ENCODE assay signal across 29 mouse cellular contexts in genomic region chr7:45100046-45100445, GRCm38 (mm10). TPM values are rescaled to one million over a fixed set of nuclear protein-coding genes. Genes with fewer than 3 reads are reported as not detected.
DNase-seq lines count a peak whose midpoint lies in the region; ATAC-seq and TF ChIP-seq lines count a peak whose summit lies in the region.
"Had no signal": no experiment of that assay in that cellular context is flagged by ENCODE, and none has a peak within 500 bp of the region (broad histone marks: within the 10 kb centered on the region; RNA-seq: fewer than 3 reads in every experiment).

No protein-coding gene starts in this region.

- ATAC-seq in stomach, embryonic 15.5 days (ENCODE audit: insufficient read depth, low FRiP score, low read depth) = no peak
- no peak for ATAC-seq in stomach, postnatal 0 days (ENCODE audit: low FRiP score, low TSS enrichment)
- ATAC-seq in hindbrain, postnatal 0 days = no peak
- ATAC-seq: forebrain, embryonic 13.5 days; forebrain, embryonic 16.5 days; hindbrain, embryonic 16.5 days; inflammation-experienced regulatory T-cells, adult 6 months; Patski had no signal

- H3K4me2 ChIP-seq in stomach, embryonic 15.5 days = 0 out of 2 replicates have a peak overlapping the region, but pooled peaks have one; percentile 13
- H3K4me2 ChIP-seq in stomach, postnatal 0 days (replicated peaks; ENCODE audit: low read depth) = no peak overlapping the region
- no peak overlapping the region for H3K4me2 ChIP-seq in hindbrain, postnatal 0 days (ENCODE audit: low read depth, low read length)
- H3K4me2 ChIP-seq: forebrain, embryonic 13.5 days; heart, embryonic 12.5 days; heart, embryonic 15.5 days; hindbrain, embryonic 13.5 days had no signal

- H3K9ac ChIP-seq in stomach, embryonic 15.5 days = no peak overlapping the region
- H3K9ac ChIP-seq in stomach, postnatal 0 days (ENCODE audit: low read length) = no peak overlapping the region
- H3K9ac ChIP-seq in hindbrain, postnatal 0 days (replicated peaks; ENCODE audit: low read length) = no peak overlapping the region
- H3K9ac ChIP-seq: forebrain, embryonic 13.5 days; heart, embryonic 12.5 days; heart, embryonic 15.5 days; hindbrain, embryonic 13.5 days had no signal

- TF ChIP-seq CTCF in gastrocnemius, adult 2 months (IDR thresholded peaks at IDR 0.05) = no peak
- no peak for TF ChIP-seq CTCF in stomach, postnatal 0 days (IDR thresholded peaks at IDR 0.05; ENCODE audit: low read depth)
- TF ChIP-seq CTCF in hindbrain, postnatal 0 days (IDR thresholded peaks at IDR 0.05; ENCODE audit: low read depth) = no peak

- WGBS in stomach, embryonic 15.5 days = 75% methylated on average over 6 of the region's 6 CpGs
- WGBS in stomach, postnatal 0 days = 83% methylated on average over 6 of the region's 6 CpGs
- 94% methylated on average over 6 of the region's 6 CpGs for WGBS in hindbrain, postnatal 0 days

- peak overlapping the region; percentile 49 for H3K27ac ChIP-seq in gastrocnemius, adult 2 months
- H3K27ac ChIP-seq in stomach, embryonic 15.5 days = no peak overlapping the region
- no peak overlapping the region for H3K27ac ChIP-seq in stomach, postnatal 0 days (replicated peaks)
- H3K27ac ChIP-seq in hindbrain, postnatal 0 days = no peak overlapping the region
- H3K27ac ChIP-seq: forebrain, embryonic 10.5 days; forebrain, embryonic 13.5 days; heart, embryonic 15.5 days; hindbrain, embryonic 10.5 days; hindbrain, embryonic 13.5 days had no signal

- H3K9me3 ChIP-seq in stomach, embryonic 15.5 days = no peaks in the 10 kb centered on the region
- no peaks in the 10 kb centered on the region for H3K9me3 ChIP-seq in stomach, postnatal 0 days (ENCODE audit: control insufficient read depth, low read length)
- no peaks in the 10 kb centered on the region for H3K9me3 ChIP-seq in hindbrain, postnatal 0 days (ENCODE audit: low read length)
- H3K9me3 ChIP-seq: forebrain, embryonic 10.5 days; forebrain, embryonic 13.5 days; G1E; heart, embryonic 12.5 days; heart, embryonic 15.5 days; hindbrain, embryonic 10.5 days; hindbrain, embryonic 13.5 days had no signal

- intact Hi-C loops in gastrocnemius, adult 2 months (cut with DNase I) = no loop called here

- no peak for TF ChIP-seq EP300 in stomach, postnatal 0 days (optimal IDR thresholded peaks at IDR 0.05)

- no peaks in the 10 kb centered on the region for H3K27me3 ChIP-seq in stomach, embryonic 15.5 days (replicated peaks)
- no peaks in the 10 kb centered on the region for H3K27me3 ChIP-seq in stomach, postnatal 0 days (ENCODE audit: control insufficient read depth, insufficient read depth, low read length)
- no peaks in the 10 kb centered on the region for H3K27me3 ChIP-seq in hindbrain, postnatal 0 days (ENCODE audit: insufficient read depth, low read length)
- H3K27me3 ChIP-seq: CH12.LX; forebrain, embryonic 13.5 days; heart, embryonic 12.5 days; heart, embryonic 15.5 days; hindbrain, embryonic 13.5 days; Patski had no signal

- DNase-seq in adrenal gland, adult 2 months = peak; percentile 72
- DNase-seq in adrenal gland, postnatal 10 days = no peak
- DNase-seq in gastrocnemius, adult 2 months = no peak
- DNase-seq in gastrocnemius, postnatal 25 days = no peak
- DNase-seq in stomach, postnatal 0 days (ENCODE audit: low spot score) = no peak
- no peak for DNase-seq in hindbrain, postnatal 0 days (ENCODE audit: low spot score)
- DNase-seq: B cell, adult 2 months; cerebellum, adult 18-20 months; cerebellum, adult 9-10 months; cerebellum, postnatal 14 days; gastrocnemius, postnatal 14 days; heart, adult 18-20 months; heart, postnatal 10 days; heart, postnatal 36 days; kidney, adult 11 months; kidney, adult 8-10 months had no signal

- H3K4me3 ChIP-seq in gastrocnemius, adult 2 months = peak overlapping the region; percentile 72
- no peak overlapping the region for H3K4me3 ChIP-seq in stomach, embryonic 15.5 days (replicated peaks)
- H3K4me3 ChIP-seq in stomach, postnatal 0 days (ENCODE audit: low read depth, low read length) = no peak overlapping the region
- no peak overlapping the region for H3K4me3 ChIP-seq in hindbrain, postnatal 0 days (ENCODE audit: low read length)
- H3K4me3 ChIP-seq: forebrain, embryonic 10.5 days; forebrain, embryonic 13.5 days; heart, embryonic 12.5 days; heart, embryonic 15.5 days; hindbrain, embryonic 10.5 days; hindbrain, embryonic 13.5 days had no signal

- H3K36me3 ChIP-seq in stomach, embryonic 15.5 days = no peaks in the 10 kb centered on the region
- H3K36me3 ChIP-seq in stomach, postnatal 0 days (ENCODE audit: control insufficient read depth, insufficient read depth, low read length) = no peaks in the 10 kb centered on the region
- H3K36me3 ChIP-seq in hindbrain, postnatal 0 days (ENCODE audit: insufficient read depth, low read length) = no peaks in the 10 kb centered on the region
- H3K36me3 ChIP-seq: forebrain, embryonic 10.5 days; G1E; heart, embryonic 15.5 days; hindbrain, embryonic 10.5 days; hindbrain, embryonic 13.5 days had no signal

- peaks cover 22% of the 10 kb centered on the region for H3K4me1 ChIP-seq in stomach, embryonic 15.5 days
- H3K4me1 ChIP-seq in stomach, postnatal 0 days (replicated peaks; ENCODE audit: control insufficient read depth, insufficient read depth) = peaks cover 3% of the 10 kb centered on the region; the same call in 1 of the 2 replicates
- no peaks in the 10 kb centered on the region; the same call in 1 of the 2 replicates for H3K4me1 ChIP-seq in hindbrain, postnatal 0 days (ENCODE audit: insufficient read depth, low read length)
- H3K4me1 ChIP-seq: forebrain, embryonic 13.5 days; hindbrain, embryonic 13.5 days had no signal

RNA-seq across cellular contexts. Expression of gene Fcgrt, which starts 3.6 kb away (rescaled TPM):
- 100 to 1,000 TPM in 1 of 2 experiments, 10 to 100 TPM in 1; 84.8 to 154 TPM for total RNA-seq in adrenal gland, adult 2 months (2021)
- polyA plus RNA-seq in adrenal gland, adult 2 months (2012; rRNA removed) = 186 and 187 TPM in 2 replicates
- 100 to 1,000 TPM; 169 to 185 TPM for total RNA-seq in adrenal gland, postnatal 10 days (2021)
- total RNA-seq in gastrocnemius, adult 2 months (2021) = 10 to 100 TPM; 33.6 to 38.5 TPM
- 10 to 100 TPM; 40.3 to 54.5 TPM for total RNA-seq in gastrocnemius, postnatal 25 days (2021)
- polyA plus RNA-seq in stomach, embryonic 15.5 days (2015; fragmentation: Nextera tagmentation; extraction: Ambion mirVana) = 92.1 and 94.1 TPM in 2 replicates
- 76.1 and 76.9 TPM in 2 replicates for polyA plus RNA-seq in stomach, postnatal 0 days (2015; fragmentation: Nextera tagmentation; extraction: Ambion mirVana)
- 32.9 and 43.6 TPM in 2 replicates for total RNA-seq in hindbrain, postnatal 0 days (2014; rRNA removed)
- polyA plus RNA-seq in hindbrain, postnatal 0 days (2015; fragmentation: Nextera tagmentation; extraction: Ambion mirVana) = 43.8 and 45.9 TPM in 2 replicates
- total RNA-seq: G1E had no signal
- polyA plus RNA-seq: G1E had no signal

RNA-seq across cellular contexts. Expression of gene Rcn3, which starts 8.0 kb away (rescaled TPM):
- total RNA-seq in adrenal gland, adult 2 months (2021) = 10 to 100 TPM; 26.5 to 50.3 TPM
- 93.3 and 104 TPM in 2 replicates for polyA plus RNA-seq in adrenal gland, adult 2 months (2012; rRNA removed)
- 10 to 100 TPM; 65.2 to 71.2 TPM for total RNA-seq in adrenal gland, postnatal 10 days (2021)
- total RNA-seq in gastrocnemius, adult 2 months (2021) = 10 to 100 TPM in 1 of 2 experiments, 1 to 10 TPM in 1; 7.2 to 20.2 TPM
- total RNA-seq in gastrocnemius, postnatal 25 days (2021) = 10 to 100 TPM; 24.0 to 32.8 TPM
- 320 and 325 TPM in 2 replicates for polyA plus RNA-seq in stomach, embryonic 15.5 days (2015; fragmentation: Nextera tagmentation; extraction: Ambion mirVana)
- polyA plus RNA-seq in stomach, postnatal 0 days (2015; fragmentation: Nextera tagmentation; extraction: Ambion mirVana) = 157 and 176 TPM in 2 replicates
- total RNA-seq in hindbrain, postnatal 0 days (2014; rRNA removed) = 42.9 and 45.1 TPM in 2 replicates
- 39.3 and 42.0 TPM in 2 replicates for polyA plus RNA-seq in hindbrain, postnatal 0 days (2015; fragmentation: Nextera tagmentation; extraction: Ambion mirVana)
- total RNA-seq: G1E had no signal

RNA-seq across cellular contexts. Expression of gene Rps11, which starts 24.2 kb away (rescaled TPM):
- 1,000 to 10,000 TPM; 1,290 to 1,478 TPM for total RNA-seq in adrenal gland, adult 2 months (2021)
- polyA plus RNA-seq in adrenal gland, adult 2 months (2012; rRNA removed) = 60.0 and 80.0 TPM in 2 replicates
- 1,000 to 10,000 TPM; 1,283 to 1,295 TPM for total RNA-seq in adrenal gland, postnatal 10 days (2021)
- 100 to 1,000 TPM; 457 to 518 TPM for total RNA-seq in gastrocnemius, adult 2 months (2021)
- total RNA-seq in gastrocnemius, postnatal 25 days (2021) = 100 to 1,000 TPM; 413 to 448 TPM
- polyA plus RNA-seq in stomach, embryonic 15.5 days (2015; fragmentation: Nextera tagmentation; extraction: Ambion mirVana) = 1,420 and 1,462 TPM in 2 replicates
- 1,142 and 1,191 TPM in 2 replicates for polyA plus RNA-seq in stomach, postnatal 0 days (2015; fragmentation: Nextera tagmentation; extraction: Ambion mirVana)
- 743 and 824 TPM in 2 replicates for total RNA-seq in hindbrain, postnatal 0 days (2014; rRNA removed)
- polyA plus RNA-seq in hindbrain, postnatal 0 days (2015; fragmentation: Nextera tagmentation; extraction: Ambion mirVana) = 768 and 794 TPM in 2 replicates

RNA-seq across cellular contexts. Expression of gene Rpl13a, which starts 28.5 kb away (rescaled TPM):
- 1,000 to 10,000 TPM; 1,285 to 1,750 TPM for total RNA-seq in adrenal gland, adult 2 months (2021)
- polyA plus RNA-seq in adrenal gland, adult 2 months (2012; rRNA removed) = 476 and 515 TPM in 2 replicates
- total RNA-seq in adrenal gland, postnatal 10 days (2021) = 1,000 to 10,000 TPM; 1,643 to 1,697 TPM
- total RNA-seq in gastrocnemius, adult 2 months (2021) = 100 to 1,000 TPM; 552 to 624 TPM
- total RNA-seq in gastrocnemius, postnatal 25 days (2021) = 100 to 1,000 TPM; 520 to 561 TPM
- polyA plus RNA-seq in stomach, embryonic 15.5 days (2015; fragmentation: Nextera tagmentation; extraction: Ambion mirVana) = 1,296 and 1,308 TPM in 2 replicates
- 1,442 and 1,485 TPM in 2 replicates for polyA plus RNA-seq in stomach, postnatal 0 days (2015; fragmentation: Nextera tagmentation; extraction: Ambion mirVana)
- total RNA-seq in hindbrain, postnatal 0 days (2014; rRNA removed) = 1,377 and 1,807 TPM in 2 replicates
- polyA plus RNA-seq in hindbrain, postnatal 0 days (2015; fragmentation: Nextera tagmentation; extraction: Ambion mirVana) = 800 and 828 TPM in 2 replicates

RNA-seq across cellular contexts. Expression of gene Gm45713, which starts 36.0 kb away (rescaled TPM):
- total RNA-seq in adrenal gland, adult 2 months (2021) = not detected
- polyA plus RNA-seq in adrenal gland, adult 2 months (2012; rRNA removed) = 6.3 and 7.4 TPM in 2 replicates
- total RNA-seq in adrenal gland, postnatal 10 days (2021) = not detected
- total RNA-seq in gastrocnemius, adult 2 months (2021) = under 1 TPM in 1 of 2 experiments, not detected in 1; 0.26 TPM
- total RNA-seq in gastrocnemius, postnatal 25 days (2021) = not detected
- polyA plus RNA-seq in stomach, embryonic 15.5 days (2015; fragmentation: Nextera tagmentation; extraction: Ambion mirVana) = 0.42 TPM in 1 of 2 replicates, not detected in the other
- 0.17 and 1.1 TPM in 2 replicates for polyA plus RNA-seq in stomach, postnatal 0 days (2015; fragmentation: Nextera tagmentation; extraction: Ambion mirVana)
- not detected in 2 replicates for total RNA-seq in hindbrain, postnatal 0 days (2014; rRNA removed)
- 0.15 TPM in 1 of 2 replicates, not detected in the other for polyA plus RNA-seq in hindbrain, postnatal 0 days (2015; fragmentation: Nextera tagmentation; extraction: Ambion mirVana)
- total RNA-seq: gastrocnemius, postnatal 14 days; heart, postnatal 10 days; heart, postnatal 36 days had no signal
- polyA plus RNA-seq: forebrain, embryonic 16.5 days; heart, embryonic 15.5 days; Patski had no signal
